Mouse (Mus musculus): ENCODE measurements around the gene Cwc27.

Gene Cwc27

GRCm38 (mm10) chr13:104779104-104779670 lies 37.8 kb downstream of the Cwc27 start:
- no peak for DNase-seq (ENCODE audit: low read depth, low spot score)

DNA sequence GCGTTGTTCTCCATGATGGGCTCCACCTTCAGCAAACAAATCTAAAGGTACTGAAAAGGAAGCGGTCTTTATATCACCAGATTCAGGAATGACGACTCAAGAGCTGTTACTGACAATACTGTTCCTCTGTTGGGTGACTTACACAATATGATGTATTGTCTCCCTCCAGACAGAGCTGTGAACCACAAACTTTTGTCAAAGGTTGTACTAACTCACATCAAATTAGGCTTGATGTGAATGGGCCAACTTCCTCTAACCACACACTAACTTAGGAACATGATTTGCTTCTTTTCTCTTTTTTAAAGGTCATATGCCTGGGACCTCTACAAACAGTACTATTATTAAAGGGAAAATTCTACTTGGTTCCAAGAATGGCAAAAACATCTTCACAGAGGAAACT lies 53.7 kb downstream of the Cwc27 start:
- no peak for DNase-seq (ENCODE audit: low read depth, low spot score)

DNA sequence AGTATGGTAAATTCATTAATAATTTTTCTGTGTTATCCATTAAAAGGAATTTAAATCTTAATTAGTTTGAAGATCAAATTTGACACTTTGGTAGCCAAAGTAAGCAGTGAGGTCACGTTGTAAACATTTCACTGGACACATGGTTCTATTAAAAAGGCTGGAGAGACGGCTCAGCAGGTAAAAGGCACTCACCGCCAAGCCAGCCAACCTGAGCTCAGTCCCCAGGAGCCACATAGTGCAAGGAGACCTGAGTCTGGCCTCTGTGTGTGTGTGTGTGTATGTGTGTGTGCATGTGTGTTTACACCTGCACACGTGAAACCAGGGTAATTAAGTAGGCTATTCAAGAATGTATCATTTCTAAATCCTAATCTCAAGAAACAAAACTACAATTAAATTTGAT lies 54.5 kb downstream of the Cwc27 start:
- no peak for DNase-seq (ENCODE audit: low read depth, low spot score)

GRCm38 (mm10) chr13:104759381-104759780 lies 57.6 kb downstream of the Cwc27 start:
- no peak for DNase-seq (ENCODE audit: low read depth, low spot score)

DNA sequence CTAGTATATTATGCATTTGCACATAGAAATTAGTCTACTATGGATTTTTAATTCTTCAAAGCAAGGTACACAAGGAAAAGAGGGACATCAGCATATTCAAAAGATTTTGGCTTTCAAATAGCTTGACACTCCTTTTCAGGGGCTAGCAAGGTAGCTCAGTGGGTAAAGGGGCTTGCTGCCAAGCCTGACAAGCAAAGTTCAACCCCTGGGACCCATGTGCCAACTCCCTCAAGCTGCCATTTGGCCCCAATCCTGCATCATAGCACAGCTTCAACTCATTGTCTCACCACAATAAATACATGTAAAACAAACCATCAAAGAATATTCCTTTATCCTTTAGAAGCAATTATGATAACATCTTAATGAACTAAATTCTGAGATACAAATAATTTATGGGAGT lies 69.9 kb downstream of the Cwc27 start:
- DNase-seq (ENCODE audit: low read depth, low spot score): no peak

- DNase-seq (ENCODE audit: low read depth, low spot score): peak; percentile 18
Measured at GRCm38 (mm10) chr13:104742866-104743265, 74.1 kb downstream of the Cwc27 start.

DNA sequence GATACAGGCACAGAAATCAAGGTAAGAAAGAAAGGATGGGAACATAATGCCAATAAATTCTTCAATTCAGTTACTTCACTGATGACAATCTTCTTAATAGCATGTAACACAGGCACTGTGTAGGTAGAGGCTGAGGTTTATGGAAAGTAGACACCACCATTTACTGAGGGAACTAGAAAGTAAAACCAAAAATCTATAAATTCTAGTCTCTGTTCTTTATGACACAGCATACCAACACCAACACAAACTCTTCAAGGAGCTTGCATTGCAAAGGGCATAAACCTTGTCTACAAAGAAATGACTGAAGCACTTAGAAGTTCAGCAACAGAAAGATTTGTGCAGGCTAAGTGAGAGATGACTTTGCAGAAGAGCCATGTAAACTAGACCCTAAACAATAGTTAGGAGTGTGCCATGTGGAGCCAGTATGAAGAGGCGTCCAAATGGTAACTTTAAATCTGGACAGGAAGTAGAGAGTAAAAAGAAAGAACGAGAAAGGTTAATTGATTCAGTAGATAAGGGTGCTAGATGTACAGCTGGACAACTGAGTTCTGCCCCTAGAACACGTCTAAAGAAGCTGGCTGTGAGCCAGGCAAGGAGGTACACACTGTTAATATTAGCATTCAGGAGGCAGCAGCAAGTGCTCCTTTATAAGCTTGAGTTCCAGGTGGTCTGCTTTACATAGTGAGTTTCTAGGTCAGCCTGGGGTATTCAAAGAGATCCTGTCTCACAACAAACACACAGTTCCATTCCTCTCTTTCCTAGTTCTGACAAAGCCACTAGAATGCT lies 87.5 kb downstream of the Cwc27 start:
- no peak for DNase-seq (ENCODE audit: low read depth, low spot score)

- DNase-seq (ENCODE audit: low read depth, low spot score): no peak
Measured at GRCm38 (mm10) chr13:104727681-104728080, 89.3 kb downstream of the Cwc27 start.

GRCm38 (mm10) chr13:104720133-104720532 lies 96.8 kb downstream of the Cwc27 start:
- no peak for DNase-seq (ENCODE audit: low read depth, low spot score)

GRCm38 (mm10) chr13:104694612-104695355 lies 122.2 kb downstream of the Cwc27 start:
- peak; percentile 33 for DNase-seq (ENCODE audit: low read depth, low spot score)

DNA sequence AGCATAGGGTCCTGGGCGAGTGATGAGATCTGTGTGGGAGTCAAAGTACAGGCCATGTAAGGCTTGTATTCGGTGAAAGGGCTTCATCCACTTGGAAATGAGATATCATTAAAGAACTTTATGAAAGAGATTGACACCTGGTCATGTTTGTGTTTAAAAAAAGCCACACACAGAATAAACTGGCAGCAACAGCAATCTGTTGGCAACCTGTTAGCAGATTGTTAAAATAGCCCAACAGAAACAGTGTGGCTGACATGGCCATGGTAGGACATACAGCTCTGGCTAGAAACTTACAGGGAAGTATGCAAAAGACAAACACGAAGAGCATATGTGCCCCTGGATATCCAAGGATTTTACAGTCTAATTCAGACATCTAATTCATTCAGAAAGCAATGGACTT lies 124.2 kb downstream of the Cwc27 start:
- DNase-seq (ENCODE audit: low read depth, low spot score): no peak

DNA sequence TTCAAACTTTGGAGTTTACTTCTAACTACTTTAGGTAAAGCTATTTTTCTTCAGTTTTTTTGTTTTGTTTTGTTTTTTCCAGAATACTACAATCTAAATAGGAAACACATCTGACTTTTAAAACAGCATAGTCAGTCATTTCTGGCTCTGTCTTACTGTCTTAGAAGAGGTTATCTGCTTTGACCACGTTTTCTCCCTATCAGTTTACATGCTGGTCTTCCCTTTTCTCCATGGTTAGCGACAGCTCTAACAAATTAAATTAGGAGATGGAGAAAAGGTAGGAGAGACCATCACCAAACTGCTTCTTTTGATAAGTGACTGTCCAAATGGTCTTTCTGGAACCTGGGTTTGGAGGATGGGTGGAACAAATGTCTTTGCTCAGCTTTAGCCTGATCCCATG lies 131.4 kb downstream of the Cwc27 start:
- no peak for DNase-seq (ENCODE audit: low read depth, low spot score)

GRCm38 (mm10) chr13:104684361-104685011 lies 132.5 kb downstream of the Cwc27 start:
- no peak for DNase-seq (ENCODE audit: low read depth, low spot score)

DNA sequence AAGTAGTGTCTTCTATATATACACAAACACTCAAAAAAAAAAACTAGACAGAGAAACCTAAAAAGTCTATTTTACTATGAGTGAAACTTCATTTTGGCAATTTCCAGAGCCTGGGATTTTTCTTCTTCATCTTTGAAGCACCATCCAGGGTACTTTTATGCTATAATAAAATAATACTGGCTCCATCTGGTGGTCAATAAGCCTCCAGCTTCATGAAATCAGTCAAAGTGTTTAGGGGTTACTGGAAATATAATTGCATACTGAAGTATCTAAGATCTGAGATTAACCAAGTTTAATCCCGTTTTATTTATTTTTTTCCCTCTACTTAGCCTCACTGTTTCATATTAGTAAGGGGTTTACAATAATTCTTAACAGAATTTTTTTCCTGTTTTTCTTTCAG lies 135.7 kb downstream of the Cwc27 start:
- peak; percentile 36 for DNase-seq (ENCODE audit: low read depth, low spot score)

- no peak for DNase-seq (ENCODE audit: low read depth, low spot score)
Measured at GRCm38 (mm10) chr13:104661188-104661587, 155.8 kb downstream of the Cwc27 start.

- DNase-seq (ENCODE audit: low read depth, low spot score): no peak
Measured at GRCm38 (mm10) chr13:104660042-104660680, 156.8 kb downstream of the Cwc27 start.

DNA sequence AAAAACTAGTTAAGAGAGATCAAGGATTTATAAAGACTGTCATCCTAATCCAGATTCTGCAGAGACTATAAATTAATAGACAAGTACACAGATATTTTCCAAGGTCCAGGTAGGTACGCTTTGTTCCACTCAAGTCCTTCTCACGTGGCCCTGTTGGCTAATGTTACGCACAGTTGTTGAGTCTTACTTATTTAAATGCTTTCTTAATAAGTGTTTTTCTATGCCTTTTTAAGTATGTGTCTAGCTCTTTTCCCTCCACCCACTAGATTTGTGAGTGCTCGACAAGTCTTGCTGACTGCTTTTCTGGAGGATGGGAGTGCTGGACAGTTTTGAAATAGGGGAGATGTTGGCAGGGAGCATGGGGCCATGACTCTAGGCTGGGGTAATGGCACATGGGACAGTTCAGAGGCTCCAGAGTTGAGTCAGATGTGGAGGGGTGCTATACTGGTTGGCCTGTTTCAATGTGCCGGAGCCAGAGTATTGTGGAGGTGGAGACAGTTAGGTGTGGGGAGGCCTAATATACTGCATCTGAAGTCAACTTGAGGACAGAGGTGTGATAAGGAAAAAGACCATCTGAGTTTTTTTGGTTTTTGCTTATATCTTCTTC lies 160.2 kb downstream of the Cwc27 start:
- DNase-seq (ENCODE audit: low read depth, low spot score): no peak

DNA sequence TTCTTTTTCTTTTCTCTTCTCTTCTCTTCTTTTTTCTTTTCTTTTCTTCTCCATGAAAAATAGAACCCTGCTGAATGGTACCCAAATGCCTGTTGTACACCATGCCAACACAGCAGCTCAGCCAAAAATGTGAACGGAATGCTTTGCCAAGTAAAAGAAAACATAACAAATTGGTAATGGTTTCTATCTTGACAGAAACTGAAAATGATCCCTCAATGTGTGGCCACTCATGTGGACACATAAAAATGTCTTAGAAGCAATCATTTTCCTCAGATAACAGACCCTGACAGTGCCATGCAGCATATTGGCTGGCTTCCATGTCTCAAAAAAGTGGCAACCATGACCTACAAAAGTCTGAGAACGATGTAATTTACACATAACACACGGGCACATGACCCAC lies 161.8 kb downstream of the Cwc27 start:
- DNase-seq (ENCODE audit: low read depth, low spot score): no peak

DNA sequence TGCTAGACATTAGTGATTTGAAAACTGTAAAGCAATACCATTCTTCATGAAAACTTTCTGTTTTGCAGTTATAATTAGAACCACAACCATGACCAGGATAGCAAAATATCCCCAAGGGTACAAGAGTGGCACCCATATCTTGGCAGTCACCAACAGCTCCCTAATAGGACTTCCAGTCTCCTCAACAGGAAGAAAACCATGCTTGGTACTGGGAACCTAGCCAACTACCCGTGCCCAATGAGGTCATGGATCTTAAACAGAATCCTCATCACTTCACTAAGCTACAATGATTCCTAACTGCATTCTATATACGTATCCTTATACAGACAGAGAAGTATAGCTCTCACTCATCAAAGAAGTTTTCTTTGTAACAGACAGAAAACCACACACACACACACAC lies 165.2 kb downstream of the Cwc27 start:
- DNase-seq (ENCODE audit: low read depth, low spot score): no peak

- no peak for DNase-seq (ENCODE audit: low read depth, low spot score)
Measured at GRCm38 (mm10) chr13:104650654-104651053, 166.3 kb downstream of the Cwc27 start.

DNA sequence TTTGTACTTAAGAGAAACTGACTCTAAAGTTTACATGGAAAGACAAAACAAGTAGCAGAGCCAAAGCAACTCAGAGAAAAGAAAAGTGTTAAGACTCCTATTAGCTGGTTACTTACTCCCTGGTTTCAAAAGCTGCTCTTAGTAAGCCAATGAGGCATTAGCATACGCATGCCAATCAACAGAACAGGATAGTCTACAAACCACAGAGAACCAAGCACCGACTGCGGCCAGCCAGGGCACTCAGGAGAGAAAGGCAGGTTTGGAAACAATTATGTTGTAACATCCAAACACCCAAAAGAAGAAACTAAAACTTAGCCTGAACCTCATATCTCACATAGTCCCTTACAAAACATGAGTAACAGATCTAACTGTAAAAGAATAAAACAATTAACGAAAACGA lies 166.8 kb downstream of the Cwc27 start:
- no peak for DNase-seq (ENCODE audit: low read depth, low spot score)

All from telencephalon, adult 2 months (tissue).